Mouse (Mus musculus) c-Kit-positive CD71-negative TER-119-negative erythroid progenitor cells, embryonic 14.5 days (primary cell): ENCODE measurements around the gene Srrm4.

Source experiments
- DNase-seq: peaks from one replicate; pipeline ENCODE4 v3.0.0-alpha.2; 2013; ENCODE audit warnings: low read depth

Gene Srrm4

GRCm38 (mm10) chr5:116406507-116406906, 185.1 kb downstream of the Srrm4 start:
- DNase-seq, result no peak

DNA sequence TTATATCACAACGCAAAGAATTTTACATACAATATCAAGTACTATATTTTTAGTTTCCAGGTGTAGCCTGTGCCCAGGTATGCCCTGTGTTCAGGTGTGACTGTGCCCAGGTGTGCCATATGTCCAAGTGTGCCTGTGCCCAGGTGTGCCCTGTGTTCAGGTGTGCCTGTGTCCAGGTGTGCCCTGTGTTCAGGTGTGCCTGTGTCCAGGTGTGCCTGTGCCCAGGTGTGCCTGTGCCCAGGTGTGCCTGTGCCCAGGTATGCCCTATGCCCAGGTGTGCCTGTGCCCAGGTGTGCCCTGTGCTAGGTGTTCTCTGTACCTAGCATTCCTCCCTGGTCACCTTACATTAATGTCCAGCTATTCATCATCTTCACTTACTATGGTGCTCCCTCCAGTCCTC, 185.7 kb downstream of the Srrm4 start:
- no peak for DNase-seq

GRCm38 (mm10) chr5:116404063-116404462, 187.6 kb downstream of the Srrm4 start:
- DNase-seq, result no peak

DNA sequence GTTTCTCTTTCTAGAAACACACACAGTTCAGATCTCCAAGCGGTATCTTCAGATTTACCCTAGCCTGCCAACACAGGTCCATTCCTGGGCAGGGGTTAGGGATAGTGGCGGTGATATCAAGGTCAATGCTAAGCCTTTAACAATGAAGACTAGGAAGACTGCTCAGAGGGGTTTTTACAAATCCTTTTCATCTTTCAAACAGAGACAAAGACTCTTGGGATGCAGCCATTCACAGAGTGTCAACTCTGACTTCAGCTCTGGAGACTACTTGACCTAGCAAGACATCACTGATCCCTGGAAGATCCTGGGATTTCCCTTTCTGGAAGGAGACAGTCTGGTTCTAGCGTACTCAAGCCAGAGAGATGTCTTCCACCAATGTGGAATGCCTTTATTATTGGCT, 190.8 kb downstream of the Srrm4 start:
- no peak for DNase-seq

- DNase-seq, result no peak
These were observed 191.4 kb downstream of the Srrm4 start for GRCm38 (mm10) chr5:116400042-116400730.

DNA sequence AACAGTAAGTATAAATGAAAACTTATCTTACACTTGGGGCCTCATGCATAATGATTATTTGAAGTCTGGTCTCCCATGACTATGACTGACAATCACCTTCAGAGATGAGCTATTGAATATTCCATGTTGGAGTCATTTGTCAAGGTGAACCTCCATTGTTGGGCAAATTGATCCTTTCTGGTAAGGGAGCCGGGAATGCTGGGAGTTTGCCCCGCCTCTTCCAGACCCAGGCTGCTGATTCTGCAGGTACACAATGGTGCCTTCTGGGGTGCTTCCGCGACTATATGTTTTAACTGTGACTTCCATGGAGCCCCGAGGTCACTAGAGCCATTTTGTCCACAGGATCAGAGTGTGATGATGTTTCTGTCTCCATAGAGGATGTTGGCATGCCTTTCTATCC, 195.5 kb downstream of the Srrm4 start:
- no peak for DNase-seq

GRCm38 (mm10) chr5:116392603-116393002, 199.0 kb downstream of the Srrm4 start:
- DNase-seq, result no peak

DNA sequence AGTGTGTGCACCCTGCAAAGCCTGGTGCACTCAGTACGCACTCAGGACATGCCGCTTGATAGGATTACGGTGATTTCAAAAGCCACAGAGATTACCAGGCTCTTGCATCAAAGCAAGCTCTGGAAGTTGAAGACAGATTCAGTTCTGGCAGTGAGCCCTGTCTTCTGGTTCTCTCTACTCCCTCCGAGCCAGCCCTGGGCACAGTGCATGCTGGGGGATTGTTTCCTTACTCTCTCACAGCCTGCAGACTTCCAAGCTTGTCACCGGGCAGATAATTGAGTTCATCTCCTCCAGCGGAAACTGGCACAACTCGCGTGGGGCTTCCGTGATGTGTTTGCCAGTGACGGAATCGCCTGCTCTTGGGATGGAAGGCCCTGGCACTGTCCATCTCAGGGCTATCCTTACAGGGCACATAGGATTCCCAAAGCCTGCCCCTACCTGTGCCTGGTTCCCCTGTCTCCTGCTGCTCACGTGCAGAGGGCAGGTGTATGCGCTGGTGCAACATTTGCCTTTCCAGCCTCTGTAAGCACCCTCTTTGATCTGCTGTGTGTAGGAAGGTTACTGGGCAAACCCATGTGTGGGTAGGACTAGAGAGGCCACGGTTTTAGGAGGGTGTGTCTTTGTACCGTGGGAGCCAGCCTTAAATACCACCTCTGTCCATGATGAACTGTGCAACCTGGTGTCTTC, 201.6 kb downstream of the Srrm4 start:
- DNase-seq, result no peak

DNA sequence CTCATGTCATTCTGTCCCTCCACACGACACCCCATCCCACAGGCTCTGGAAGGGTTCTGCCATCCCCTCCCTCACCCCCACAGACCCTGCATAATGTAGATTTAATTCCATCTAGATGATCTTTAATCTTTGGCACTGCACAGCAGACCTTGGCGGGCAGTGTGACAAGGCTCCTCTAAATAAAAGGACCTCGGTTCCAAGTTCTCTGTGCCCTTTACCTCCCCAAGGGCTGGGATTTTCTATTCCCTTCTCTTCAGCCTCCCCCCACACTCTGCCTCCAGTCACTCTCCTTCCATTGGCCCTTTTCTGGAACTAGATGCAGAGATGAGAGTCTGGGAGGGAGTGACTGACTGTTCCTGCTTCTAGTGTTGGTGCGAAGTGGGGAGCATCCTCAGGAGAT, 202.3 kb downstream of the Srrm4 start:
- DNase-seq, result no peak
